Mouse (Mus musculus) forebrain, embryonic 11.5 days (tissue): ENCODE measurements around the gene Rhobtb1. TPM values are rescaled to one million over a fixed set of nuclear protein-coding genes. Genes with fewer than 3 reads are reported as not detected.
A peak's percentile ranks its signal among the peaks of the same experiment; 100 is the strongest.

Experiments used
- ATAC-seq: fragments of 200-750 bp; cut with Nextera tagmentation; replicated peaks from 2 replicates; pipeline ENCODE4 v1.8.0; 2017; ENCODE audit warnings: moderate TSS enrichment; ENCODE audit not compliant: low FRiP score
- DNase-seq: peaks from one replicate; pipeline ENCODE4 v3.0.0-alpha.2; 2017; ENCODE audit warnings: low spot score
- H3K27ac ChIP-seq: fragments of 300-500 bp; sonication (generic); 2 replicates; pipeline ENCODE4 v1.5.1; 2014; ENCODE audit warnings: low read depth, low read length
- H3K27me3 ChIP-seq: fragments of 300-500 bp; sonication (generic); 2 replicates; pipeline ENCODE4 v1.6.1; 2014; ENCODE audit warnings: mild to moderate bottlenecking, low read length, mixed read lengths; ENCODE audit not compliant: control insufficient read depth, insufficient read depth
- H3K36me3 ChIP-seq: fragments of 300-500 bp; sonication (generic); 2 replicates; pipeline ENCODE4 v1.6.1; 2014; ENCODE audit warnings: mild to moderate bottlenecking, low read length, moderate library complexity, mixed read lengths; ENCODE audit not compliant: control insufficient read depth, insufficient read depth
- H3K4me1 ChIP-seq: fragments of 300-500 bp; sonication (generic); replicated peaks from 2 replicates; pipeline ENCODE4 v1.6.1; 2014; ENCODE audit warnings: low read length, mixed read lengths; ENCODE audit not compliant: control insufficient read depth, insufficient read depth
- H3K4me2 ChIP-seq: fragments of 300-500 bp; sonication (generic); 2 replicates; pipeline ENCODE4 v1.6.1; 2014; ENCODE audit warnings: low read depth, mild to moderate bottlenecking, low read length, moderate library complexity, mixed read lengths; ENCODE audit not compliant: severe bottlenecking
- H3K4me3 ChIP-seq: fragments of 300-500 bp; sonication (generic); 2 replicates; pipeline ENCODE4 v1.5.1; 2014; ENCODE audit warnings: low read depth, low read length
- H3K9ac ChIP-seq: fragments of 300-500 bp; sonication (generic); 2 replicates; pipeline ENCODE4 v1.6.1; 2014; ENCODE audit warnings: low read length
- H3K9me3 ChIP-seq: fragments of 300-500 bp; sonication (generic); 2 replicates; pipeline ENCODE4 v1.6.1; 2016; ENCODE audit warnings: low read length, mixed read lengths; ENCODE audit not compliant: control insufficient read depth
- WGBS: fragments of 180-500 bp; shearing (Covaris S2); extraction: QIAGEN DNeasy Blood & Tissue Kit; methylation state at CpG from one replicate; pipeline ENCODE4 v1.1.7; 2014; 5-methylcytosine and 5-hydroxymethylcytosine counted together
- polyA plus RNA-seq: library from polyadenylated mRNA; unstranded; fragments of >200 nt; fragmentation: Nextera tagmentation; extraction: Ambion mirVana; gene quantifications from 2 replicates; pipeline ENCODE4 v1.2.1, GENCODE M21; 2014

Gene Rhobtb1
- polyA plus RNA-seq, 1 experiment from 2014 or later = 15.6 TPM

DNA sequence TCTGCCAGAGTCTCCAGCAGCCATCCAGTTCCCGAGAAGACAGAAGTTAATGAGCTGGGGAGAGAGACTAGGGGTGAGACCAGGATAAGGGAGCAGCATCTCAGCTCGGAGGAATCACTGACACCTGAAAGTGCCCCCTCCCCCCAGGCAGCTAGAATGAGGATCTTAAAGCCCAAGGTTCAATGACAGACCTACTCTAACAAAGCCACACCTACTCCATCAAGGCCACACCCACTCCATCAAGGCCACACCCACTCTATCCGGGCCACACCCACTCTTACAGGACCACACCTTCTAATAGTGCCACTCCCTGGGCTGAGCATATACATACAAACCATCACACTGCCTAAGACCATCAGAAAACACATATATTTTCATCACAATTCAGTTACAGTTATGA lies 86.0 kb downstream of the Rhobtb1 start:
- Histone ChIP-seq H3K27ac (no peak overlapping the region), H3K27me3 (no peaks in the 10 kb centered on the region), H3K4me1 (no peaks in the 10 kb centered on the region), H3K36me3 (no peaks in the 10 kb centered on the region), H3K4me2 (no peak overlapping the region), H3K4me3 (no peak overlapping the region), H3K9ac (no peak overlapping the region), H3K9me3 (no peaks in the 10 kb centered on the region)
- 86% methylated on average over 3 of the region's 3 CpGs for WGBS
- DNase-seq = no peak
- ATAC-seq = no peak

DNA sequence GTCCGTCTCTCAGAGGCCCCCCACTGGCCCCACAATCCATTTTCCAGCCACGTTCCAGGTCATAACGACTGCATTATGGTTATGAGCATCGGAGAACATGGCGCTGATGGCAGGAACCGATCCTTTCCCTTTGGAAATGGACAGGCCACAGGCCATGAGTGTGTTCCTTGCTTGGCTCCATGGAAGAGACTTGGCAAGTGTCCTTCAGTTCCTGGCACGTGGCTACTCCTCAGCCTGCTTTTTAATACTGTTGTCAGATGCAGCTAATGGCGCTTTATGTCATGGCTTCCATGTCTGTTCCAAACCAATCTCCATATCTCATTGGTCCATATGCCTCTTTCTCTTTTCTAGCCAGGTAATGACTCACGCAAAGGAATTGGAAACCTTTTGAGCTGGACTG lies 86.5 kb downstream of the Rhobtb1 start:
- no peaks in the 10 kb centered on the region for H3K27me3 ChIP-seq
- H3K4me2 ChIP-seq = no peak overlapping the region
- 91% methylated on average over 9 of the region's 9 CpGs for WGBS
- DNase-seq (no peak), ATAC-seq (no peak)
- no peaks in the 10 kb centered on the region for H3K4me1 ChIP-seq
- no peak overlapping the region for H3K9ac ChIP-seq
- no peak overlapping the region for H3K27ac ChIP-seq
- no peak overlapping the region for H3K4me3 ChIP-seq
- no peaks in the 10 kb centered on the region for H3K9me3 ChIP-seq
- no peaks in the 10 kb centered on the region for H3K36me3 ChIP-seq

DNA sequence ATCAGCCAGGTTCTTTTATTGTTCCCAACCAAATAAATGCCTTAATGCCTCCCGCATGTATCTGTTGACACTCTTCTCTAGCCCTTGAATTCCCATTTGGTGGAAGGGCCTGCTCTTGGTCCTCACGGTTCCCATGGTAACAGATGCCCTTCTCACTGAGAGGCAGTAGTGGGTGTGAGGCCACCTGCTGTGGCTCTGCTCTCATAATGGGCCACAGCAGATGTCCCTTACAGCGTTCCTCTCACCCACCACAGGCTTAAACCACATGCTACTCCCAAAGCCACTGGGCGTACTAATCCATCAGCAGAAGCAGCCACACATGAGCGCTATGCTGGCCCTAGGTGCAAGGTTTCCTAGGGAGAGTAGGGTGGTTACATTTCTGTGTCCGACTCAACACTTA lies 87.1 kb downstream of the Rhobtb1 start:
- Histone ChIP-seq H3K4me2 (no peak overlapping the region), H3K27me3 (no peaks in the 10 kb centered on the region), H3K9me3 (no peaks in the 10 kb centered on the region), H3K9ac (no peak overlapping the region), H3K36me3 (no peaks in the 10 kb centered on the region), H3K4me1 (no peaks in the 10 kb centered on the region), H3K27ac (no peak overlapping the region), H3K4me3 (no peak overlapping the region)
- ATAC-seq (0 out of 2 replicates have a peak, but pooled peaks have one; percentile 44), DNase-seq (no peak)
- 66% methylated on average over 6 of the region's 6 CpGs for WGBS

DNA sequence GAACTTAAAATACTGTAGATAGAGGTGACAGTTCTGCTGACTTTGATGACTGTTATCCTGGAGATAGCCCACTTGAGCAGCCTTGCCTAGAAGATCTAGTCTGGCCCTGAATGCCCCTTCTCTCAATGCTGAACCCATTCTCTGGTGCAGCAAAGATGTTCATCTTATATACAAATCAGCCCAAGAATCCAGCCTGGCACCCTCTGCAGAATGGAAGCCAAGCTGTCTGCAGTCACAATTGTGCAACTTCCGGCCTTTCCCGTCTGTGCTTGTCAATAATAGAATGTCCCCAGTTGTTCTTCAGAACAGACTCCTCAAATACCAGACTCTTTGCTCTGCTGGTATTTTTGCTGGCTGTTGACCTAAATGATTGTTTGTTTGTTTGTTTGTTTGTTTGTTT lies 89.3 kb downstream of the Rhobtb1 start:
- 98% methylated on average over 2 of the region's 2 CpGs for WGBS

DNA sequence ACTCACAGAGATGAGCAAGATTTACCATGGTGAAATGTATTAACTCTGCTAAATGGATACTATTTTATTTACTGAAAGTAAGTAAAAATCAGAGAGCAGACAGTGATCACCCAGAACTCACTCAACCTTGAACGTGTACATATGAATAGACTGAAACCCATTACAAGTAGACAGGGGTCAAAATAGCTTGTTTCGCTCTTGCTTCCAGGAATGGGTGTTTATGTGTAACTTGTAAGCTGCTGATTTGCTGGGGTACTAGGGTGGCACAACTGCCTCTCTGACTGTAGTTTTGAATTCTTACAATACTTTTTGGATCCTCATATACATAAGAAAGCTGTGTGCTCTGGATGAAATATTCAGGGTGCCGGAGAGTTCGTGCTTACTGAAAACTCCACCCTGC lies 93.9 kb downstream of the Rhobtb1 start:
- no peaks in the 10 kb centered on the region for H3K4me1 ChIP-seq
- H3K27me3 ChIP-seq = no peaks in the 10 kb centered on the region
- DNase-seq = no peak
- no peak overlapping the region for H3K9ac ChIP-seq
- H3K4me3 ChIP-seq = no peak overlapping the region
- H3K27ac ChIP-seq = no peak overlapping the region
- 90% methylated on average over 4 of the region's 4 CpGs for WGBS
- no peak for ATAC-seq
- no peaks in the 10 kb centered on the region; the same call in 1 of the 2 replicates for H3K36me3 ChIP-seq
- no peaks in the 10 kb centered on the region for H3K9me3 ChIP-seq
- H3K4me2 ChIP-seq = no peak overlapping the region

More for the DNA sequence above, 89.3 kb downstream of the Rhobtb1 start:
- Histone ChIP-seq H3K27me3 (no peaks in the 10 kb centered on the region), H3K4me3 (no peak overlapping the region), H3K4me1 (no peaks in the 10 kb centered on the region), H3K4me2 (no peak overlapping the region), H3K27ac (no peak overlapping the region), H3K9me3 (no peaks in the 10 kb centered on the region), H3K36me3 (no peaks in the 10 kb centered on the region), H3K9ac (no peak overlapping the region)
- ATAC-seq (no peak), DNase-seq (no peak)

DNA sequence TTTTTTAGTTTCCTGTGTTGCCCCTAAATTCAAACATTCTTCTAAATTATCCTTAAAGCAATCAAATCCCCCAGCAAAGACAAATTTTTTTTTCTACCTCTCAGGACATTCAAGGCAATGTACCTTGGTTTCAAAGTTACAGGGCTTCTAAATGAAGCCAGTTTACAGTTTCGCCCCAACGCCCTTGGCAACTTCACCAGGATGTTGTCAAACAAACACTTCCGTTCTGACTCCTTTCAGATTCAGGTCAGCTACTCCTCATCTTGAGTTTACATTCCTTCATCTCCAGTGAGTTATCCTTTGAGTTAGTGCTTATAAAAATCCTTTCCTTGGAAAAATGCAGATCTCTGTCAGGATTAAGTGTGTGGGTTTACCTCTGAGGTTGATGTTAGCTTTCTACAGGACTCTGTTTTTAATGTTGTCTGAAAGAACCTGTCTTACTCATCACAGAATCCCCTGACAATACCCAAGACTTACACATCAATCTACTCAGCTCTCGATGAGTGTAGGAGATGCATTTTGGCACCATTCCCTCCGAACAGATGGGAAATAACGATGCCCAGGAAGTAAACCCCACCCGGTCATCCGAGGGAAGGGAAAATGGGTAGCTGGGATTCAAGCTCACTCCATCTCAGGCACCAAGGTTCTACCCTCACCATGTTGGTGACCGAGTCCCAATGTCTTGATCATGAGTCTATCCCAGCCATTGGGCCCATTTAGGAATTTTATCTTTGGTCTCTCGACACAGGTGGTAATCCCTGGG lies 94.9 kb downstream of the Rhobtb1 start:
- Histone ChIP-seq H3K9ac (no peak overlapping the region), H3K4me3 (no peak overlapping the region), H3K27me3 (no peaks in the 10 kb centered on the region), H3K4me2 (no peak overlapping the region), H3K36me3 (no peaks in the 10 kb centered on the region; the same call in 1 of the 2 replicates), H3K27ac (no peak overlapping the region), H3K9me3 (no peaks in the 10 kb centered on the region), H3K4me1 (no peaks in the 10 kb centered on the region)
- no peak for ATAC-seq
- 93% methylated on average over 10 of the region's 10 CpGs for whole genome bisulfite sequencing
- DNase-seq = no peak

DNA sequence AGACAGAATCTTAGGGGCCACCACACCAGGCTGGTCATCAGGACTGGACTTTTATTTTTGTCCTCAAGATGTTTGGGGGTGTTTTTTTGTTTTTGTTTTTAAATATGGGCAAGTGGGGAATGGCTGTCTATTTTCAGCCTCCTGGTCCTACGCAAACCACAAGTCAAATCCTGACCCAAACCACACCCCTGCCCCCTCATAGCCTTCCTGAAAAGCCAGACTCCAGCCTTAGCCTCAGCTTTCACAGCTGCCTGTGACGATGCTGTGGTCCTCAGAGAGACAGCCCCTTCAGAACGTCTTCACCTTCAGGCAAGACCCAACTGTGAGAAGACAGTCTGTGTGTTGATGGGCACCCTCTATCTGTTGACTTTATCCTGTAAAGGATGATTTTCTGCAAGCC lies 95.5 kb downstream of the Rhobtb1 start:
- H3K4me3 ChIP-seq = no peak overlapping the region
- WGBS = 82% methylated on average over 3 of the region's 3 CpGs
- H3K27ac ChIP-seq = no peak overlapping the region
- no peak overlapping the region for H3K9ac ChIP-seq
- ATAC-seq (no peak), DNase-seq (no peak)
- H3K27me3 ChIP-seq = no peaks in the 10 kb centered on the region
- H3K36me3 ChIP-seq = no peaks in the 10 kb centered on the region; the same call in 1 of the 2 replicates
- H3K9me3 ChIP-seq = no peaks in the 10 kb centered on the region
- H3K4me2 ChIP-seq = no peak overlapping the region
- no peaks in the 10 kb centered on the region for H3K4me1 ChIP-seq

- Histone ChIP-seq H3K27ac (no peak overlapping the region), H3K4me3 (no peak overlapping the region), H3K27me3 (no peaks in the 10 kb centered on the region), H3K36me3 (no peaks in the 10 kb centered on the region; the same call in 1 of the 2 replicates), H3K9ac (no peak overlapping the region), H3K4me1 (no peaks in the 10 kb centered on the region), H3K9me3 (no peaks in the 10 kb centered on the region), H3K4me2 (no peak overlapping the region)
- ATAC-seq (no peak), DNase-seq (no peak)
- 96% methylated on average over 7 of the region's 7 CpGs for WGBS
These were observed 96.2 kb downstream of the Rhobtb1 start for GRCm38 (mm10) chr10:69247311-69248033.
